Mouse (Mus musculus) right cerebral cortex, postnatal 4 days (tissue): Measurements from ENCODE around the gene Apba3.

Source experiments
- DNase-seq: peaks from one replicate; pipeline ENCODE4 v3.0.0-alpha.2; 2022

Gene Apba3

DNA sequence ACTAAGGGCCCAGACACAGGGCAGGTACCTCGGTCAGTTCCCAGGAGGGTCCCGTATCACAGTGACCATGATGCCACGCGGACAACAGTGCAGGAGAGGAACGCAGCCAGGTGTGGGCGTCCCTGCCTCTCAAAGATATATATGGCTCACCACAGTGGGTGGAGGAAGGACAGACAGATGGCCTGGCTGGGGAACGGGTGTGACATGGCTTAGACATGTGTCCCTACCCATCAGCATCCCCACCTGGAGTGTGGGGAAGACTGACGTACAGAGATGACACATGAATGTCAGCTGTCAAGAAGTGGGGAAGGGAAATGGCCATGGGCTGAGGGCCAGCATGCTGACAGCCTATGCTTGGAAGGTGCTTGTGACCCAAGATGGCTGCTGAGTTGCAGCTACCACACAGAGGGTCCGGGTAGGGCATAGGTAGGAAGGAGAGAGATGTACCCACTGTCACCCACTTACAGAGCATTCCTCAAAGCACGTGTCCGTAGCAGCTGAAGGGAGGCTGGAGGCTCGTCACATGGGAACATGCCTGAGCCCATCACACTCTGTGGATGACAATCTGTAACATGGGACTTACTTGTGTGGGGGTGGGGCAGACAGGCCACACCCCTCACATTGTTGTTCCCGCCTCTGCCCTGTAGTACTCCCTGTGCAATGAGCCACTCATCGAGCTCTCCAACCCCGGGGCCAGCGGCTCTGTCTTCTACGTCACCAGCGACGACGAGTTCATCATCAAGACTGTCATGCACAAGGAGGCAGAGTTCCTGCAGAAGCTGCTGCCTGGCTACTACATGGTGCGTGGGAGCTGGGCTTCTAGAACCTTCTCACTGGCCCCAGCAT is 40.3 kb downstream of the Apba3 start:
- DNase-seq, result no peak

DNA sequence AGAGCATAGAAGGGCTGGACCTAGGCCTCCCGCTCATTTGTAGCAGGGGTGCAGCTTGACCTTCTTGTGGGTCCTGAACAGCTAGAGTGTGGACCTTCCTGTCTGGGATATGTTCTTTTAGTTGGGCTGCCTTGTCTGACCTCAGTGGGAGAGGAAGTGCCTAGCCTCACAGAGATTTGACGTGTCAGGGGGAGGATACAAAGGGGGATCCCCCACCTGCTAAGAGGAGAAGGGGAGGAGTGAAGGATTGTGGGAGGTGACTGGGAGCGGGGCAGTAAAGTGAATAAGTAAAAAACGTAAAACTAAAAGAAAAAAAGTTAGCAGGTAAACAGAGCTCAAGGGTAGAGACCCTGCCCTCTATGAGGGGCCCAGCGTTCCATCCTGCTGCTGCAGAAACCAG is 42.8 kb downstream of the Apba3 start:
- DNase-seq, result no peak

DNA sequence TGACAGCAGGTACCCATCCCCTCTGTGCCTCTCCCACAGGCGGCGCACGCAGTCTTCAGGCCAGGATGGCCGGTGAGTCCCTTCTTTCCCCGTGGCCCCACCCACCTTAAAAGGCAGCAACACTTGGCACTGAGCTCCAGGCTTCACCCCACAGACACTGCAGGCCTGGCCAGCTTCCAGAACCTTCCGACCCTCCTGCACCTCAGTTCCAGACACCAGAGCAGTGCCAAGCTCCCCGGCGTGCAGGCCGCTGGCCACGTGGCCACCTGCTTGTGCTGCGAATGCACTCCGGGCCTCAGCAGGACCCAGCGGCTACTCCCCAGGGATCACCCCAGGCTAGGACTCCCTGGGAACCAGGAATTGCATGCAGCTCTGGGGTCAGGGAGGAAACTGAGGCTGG is 46.8 kb downstream of the Apba3 start:
- DNase-seq, result no peak

DNA sequence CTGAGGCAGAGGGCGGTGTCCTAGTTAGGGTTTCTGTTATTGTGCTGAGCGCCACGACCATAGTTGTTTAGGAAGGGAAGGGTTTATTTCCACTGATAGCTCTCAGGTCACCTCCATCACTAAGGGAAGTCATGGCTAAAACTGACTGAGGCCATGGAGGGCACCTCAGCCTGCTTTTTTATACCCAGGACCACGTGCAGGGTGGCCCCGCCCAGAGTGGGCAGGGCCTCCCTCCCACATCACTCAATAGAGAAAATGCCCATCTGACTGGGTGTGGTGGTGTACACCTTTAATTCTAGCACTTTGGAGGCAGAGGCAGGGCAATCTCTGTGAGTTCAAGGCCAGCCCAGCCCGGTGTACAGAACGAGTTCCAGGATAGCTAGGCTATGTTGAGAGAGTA is 47.4 kb downstream of the Apba3 start:
- no peak for DNase-seq

DNA sequence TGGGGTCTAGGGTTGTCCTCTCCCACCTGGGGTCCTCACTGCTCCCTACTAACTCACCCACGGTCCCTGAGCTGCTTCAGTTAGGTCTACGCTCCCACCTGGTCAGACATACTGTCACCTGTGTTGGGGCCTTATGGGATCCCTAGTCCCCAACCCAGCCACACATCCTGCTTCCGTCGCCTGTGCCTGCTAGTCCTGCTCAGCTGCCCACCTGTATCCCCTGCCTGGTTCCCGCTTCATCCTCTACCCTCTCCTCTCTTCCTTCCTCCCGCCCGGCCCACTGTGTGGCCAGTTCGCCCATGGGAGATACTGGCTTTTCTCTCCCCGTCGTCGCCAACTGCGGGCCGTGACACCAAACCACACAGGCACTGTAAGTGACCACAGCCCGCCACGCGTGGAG is 48.8 kb downstream of the Apba3 start:
- no peak for DNase-seq

DNA sequence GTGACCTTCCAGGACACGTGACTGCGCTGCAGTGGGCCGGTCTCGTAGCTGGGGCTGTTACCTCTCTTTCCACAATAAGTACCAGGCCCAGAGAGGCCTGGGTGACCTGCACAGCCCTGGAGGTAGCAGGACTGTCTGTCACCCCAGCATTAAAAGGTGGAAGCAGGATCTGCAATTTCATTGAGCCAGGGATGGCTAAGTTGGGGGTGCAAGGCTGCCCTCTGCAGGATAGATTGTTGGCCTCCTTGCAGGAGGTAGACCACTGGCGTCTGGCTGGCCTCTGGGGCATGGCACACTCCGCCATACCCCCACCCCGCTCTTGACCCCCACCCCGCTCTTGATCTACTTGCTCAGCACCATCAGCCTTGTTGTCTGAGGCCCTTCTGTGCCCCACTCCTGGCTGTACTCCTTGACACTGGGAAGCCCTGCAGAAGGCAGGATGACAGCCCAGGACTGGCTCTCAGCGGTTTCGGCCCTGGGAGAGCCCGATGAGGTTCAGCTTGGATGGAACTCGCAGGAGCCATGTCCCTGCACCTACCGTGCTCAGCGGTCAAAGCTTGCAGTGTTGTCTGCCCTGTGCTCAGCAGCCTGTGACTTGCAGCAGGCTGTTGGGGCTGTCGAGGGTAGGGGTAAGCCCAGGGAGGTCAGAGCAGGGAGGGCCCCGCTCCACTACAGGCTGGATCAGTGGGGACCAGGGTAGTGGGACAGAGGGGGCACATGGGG is 49.7 kb downstream of the Apba3 start:
- no peak for DNase-seq

- DNase-seq, result no peak
Measured at GRCm38 (mm10) chr10:81317273-81317672, 50.5 kb downstream of the Apba3 start.

DNA sequence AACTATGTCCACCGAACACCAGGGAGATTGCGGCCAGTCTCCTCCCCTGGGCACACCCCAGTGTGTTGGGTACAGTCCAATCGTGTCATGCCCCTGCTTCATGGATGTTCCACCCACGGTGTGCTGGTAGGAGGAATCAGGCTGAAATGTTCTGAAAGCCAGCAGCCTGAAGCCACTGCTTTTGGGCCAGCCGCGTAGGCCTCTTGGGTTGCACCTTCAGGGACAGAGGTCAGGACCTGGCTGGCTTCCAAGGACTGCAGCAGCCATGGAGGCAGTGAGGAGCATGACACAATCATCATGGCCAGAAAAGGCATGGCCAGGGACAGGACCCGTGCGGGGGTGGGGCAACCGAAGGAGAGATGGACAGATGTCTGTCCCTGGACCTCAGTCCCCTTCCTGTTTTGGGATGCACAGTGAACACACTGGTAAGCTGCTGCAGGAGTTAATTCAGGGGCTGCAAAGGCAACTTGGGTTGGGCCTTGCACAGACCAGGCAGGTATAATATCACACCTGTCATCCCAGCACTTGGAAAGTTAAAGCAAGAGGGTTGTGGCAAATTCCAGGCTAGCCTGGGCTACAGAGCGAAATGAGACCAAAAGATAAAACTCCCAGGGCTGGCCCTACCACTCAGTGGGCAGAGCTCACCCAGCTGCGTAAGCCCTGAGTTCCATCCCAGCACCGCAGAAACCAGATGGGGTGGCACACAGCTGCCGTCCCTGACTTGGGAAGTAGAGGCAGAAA is 52.0 kb downstream of the Apba3 start:
- DNase-seq, result peak; percentile 55

GRCm38 (mm10) chr10:81319330-81319699 is 52.6 kb downstream of the Apba3 start:
- no peak for DNase-seq

DNA sequence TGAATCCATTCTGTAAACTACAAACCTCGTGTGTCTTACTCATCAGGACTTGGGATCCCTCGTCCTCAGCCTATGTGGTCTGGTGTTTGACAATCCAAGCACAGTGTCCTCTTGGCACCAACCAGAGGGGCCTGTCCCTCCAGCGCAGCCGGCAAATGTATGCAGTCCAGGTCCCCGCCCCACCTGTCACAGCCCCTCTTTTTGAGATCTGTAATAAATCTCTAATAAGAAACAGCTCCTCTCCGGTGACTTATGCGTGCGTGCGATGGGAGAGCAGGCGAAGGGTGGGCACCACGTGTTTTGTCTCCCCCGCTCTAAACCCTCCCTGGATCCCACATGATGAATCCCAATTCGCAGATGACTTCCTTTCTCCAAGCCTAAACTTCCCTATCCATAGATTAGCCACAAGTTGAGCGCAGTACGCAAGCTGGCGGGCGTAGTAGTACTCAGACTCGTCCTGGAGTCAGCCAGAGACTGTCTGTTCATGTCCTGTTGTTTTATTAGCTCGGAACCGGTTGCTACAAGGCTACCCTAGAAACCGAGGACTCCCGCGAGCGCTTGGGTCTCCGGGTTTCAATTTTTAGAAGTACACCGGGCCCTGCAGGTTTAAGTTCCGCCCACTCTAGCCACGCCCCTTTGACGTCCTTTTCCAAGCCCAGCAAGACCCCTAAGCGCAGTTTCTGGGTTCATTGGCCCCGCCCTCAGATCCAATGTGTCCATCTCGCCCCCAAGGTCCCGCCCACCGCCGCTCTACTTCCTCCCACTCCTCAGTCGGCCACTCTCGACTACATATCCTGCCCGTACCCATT is 53.2 kb downstream of the Apba3 start:
- DNase-seq, result peak; percentile 44

DNA sequence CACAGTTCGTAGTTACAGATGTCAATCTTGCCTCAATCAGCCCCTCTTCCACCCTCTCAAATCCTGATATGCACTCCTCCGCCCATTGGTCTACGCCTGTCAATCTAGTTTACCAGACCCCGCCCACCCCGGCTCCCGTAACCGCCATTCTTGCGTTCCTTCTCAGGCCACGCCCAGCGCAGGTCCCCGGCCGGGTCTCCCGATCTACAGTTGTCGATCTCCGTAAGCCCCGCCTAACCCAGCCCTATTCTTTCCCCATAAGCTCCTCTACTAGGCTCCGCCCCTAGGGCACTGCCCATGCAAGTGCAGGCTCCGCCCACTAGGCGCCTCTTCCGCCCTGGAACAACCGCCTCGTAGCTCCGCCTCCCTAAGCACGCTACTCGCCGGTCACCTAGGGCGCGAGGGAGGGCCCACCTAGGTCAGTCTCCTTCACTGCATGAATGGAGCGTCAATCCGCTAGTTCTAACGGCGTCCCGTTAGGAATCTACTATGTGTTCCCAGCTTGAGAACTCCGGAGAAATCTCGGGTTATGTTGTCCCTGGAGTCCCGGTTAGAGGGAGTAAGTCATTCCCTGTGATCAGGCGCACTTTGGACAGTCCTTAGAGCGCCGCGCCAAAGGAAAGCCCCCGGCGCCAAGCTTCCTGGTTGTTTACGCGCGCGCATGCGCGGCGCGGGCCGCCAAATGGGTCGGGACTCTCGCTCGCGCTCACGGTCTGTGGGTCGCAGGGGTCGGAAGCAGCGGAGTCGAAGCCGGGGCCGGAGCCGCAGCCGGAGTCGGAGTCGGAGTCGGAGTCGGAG is 54.0 kb downstream of the Apba3 start, which contains the start of gene Cactin:
TSS of gene Cactin (plus strand) at position 554 of the 798 bp plus-strand sequence.
- peak; percentile 99 for DNase-seq

- DNase-seq, result no peak
Measured at GRCm38 (mm10) chr10:81321436-81321835, 54.7 kb downstream of the Apba3 start.

DNA sequence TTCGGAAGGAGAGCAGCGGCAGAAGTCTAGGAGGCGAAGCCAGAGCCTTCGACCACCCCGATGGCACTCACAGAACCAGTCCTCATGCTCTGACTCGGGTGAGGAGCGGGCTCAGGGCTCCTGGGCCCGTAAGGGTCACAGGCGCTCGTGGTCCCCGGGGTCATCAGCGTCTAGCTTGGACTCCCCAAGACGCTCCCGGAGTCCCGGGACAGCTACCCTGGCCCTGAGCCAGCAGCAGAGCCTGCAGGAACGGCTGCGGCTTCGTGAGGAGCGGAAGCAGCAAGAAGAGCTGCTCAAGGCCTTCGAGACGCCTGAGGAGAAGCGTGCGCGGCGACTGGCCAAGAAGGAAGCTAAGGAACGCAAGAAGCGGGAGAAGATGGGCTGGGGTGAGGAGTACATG is 55.7 kb downstream of the Apba3 start:
- DNase-seq, result no peak
